Mouse (Mus musculus): ENCODE data around the gene Nedd9.

GRCm38 (mm10) chr13:41532625-41533024 lies 45.5 kb upstream of the Nedd9 start:
- TF ChIP-seq CTCF (IDR thresholded peaks at IDR 0.05; ENCODE audit: low read depth, low read length) (no peak), GATA2 (IDR thresholded peaks at IDR 0.05; ENCODE audit: borderline replicate concordance, low read depth, low read length) (no peak), TAL1 (conservative IDR thresholded peaks at IDR 0.05; ENCODE audit: low read depth, low read length) (no peak), GATA1 (IDR thresholded peaks at IDR 0.05; ENCODE audit: borderline replicate concordance, low read length) (no peak)
